Mouse (Mus musculus) neural tube, embryonic 11.5 days (tissue): ENCODE data around the gene Olfr1496. TPM values are rescaled to one million over a fixed set of nuclear protein-coding genes. Genes with fewer than 3 reads are reported as not detected.

Source experiments
- ATAC-seq: fragments of 200-750 bp; cut with Nextera tagmentation; 2 replicates; pipeline ENCODE4 v1.8.0; 2017; ENCODE audit warnings: moderate number of reproducible peaks, mild to moderate bottlenecking, moderate TSS enrichment, moderate library complexity; ENCODE audit not compliant: insufficient read depth, low FRiP score, low TSS enrichment
- DNase-seq: peaks from one replicate; pipeline ENCODE4 v3.0.0-alpha.2; 2015; ENCODE audit warnings: low spot score
- H3K27ac ChIP-seq: fragments of 300-500 bp; sonication (generic); 2 replicates; pipeline ENCODE4 v1.5.1; 2014; ENCODE audit warnings: low read depth, mild to moderate bottlenecking, low read length
- H3K27me3 ChIP-seq: fragments of 300-500 bp; sonication (generic); 2 replicates; pipeline ENCODE4 v1.6.1; 2014; ENCODE audit warnings: mild to moderate bottlenecking, low read length, mixed read lengths; ENCODE audit not compliant: control insufficient read depth, insufficient read depth
- H3K36me3 ChIP-seq: fragments of 300-500 bp; sonication (generic); 2 replicates; pipeline ENCODE4 v1.6.1; 2014; ENCODE audit warnings: mild to moderate bottlenecking, low read length, moderate library complexity, mixed read lengths; ENCODE audit not compliant: control insufficient read depth, insufficient read depth
- H3K4me1 ChIP-seq: fragments of 300-500 bp; sonication (generic); 2 replicates; pipeline ENCODE4 v1.6.1; 2014; ENCODE audit warnings: low read length, mixed read lengths; ENCODE audit not compliant: control insufficient read depth, insufficient read depth
- H3K4me2 ChIP-seq: fragments of 300-500 bp; sonication (generic); 2 replicates; pipeline ENCODE4 v1.6.1; 2014; ENCODE audit warnings: low read depth, mild to moderate bottlenecking, moderate library complexity
- H3K4me3 ChIP-seq: fragments of 300-500 bp; sonication (generic); 2 replicates; pipeline ENCODE4 v1.5.1; 2014; ENCODE audit warnings: low read depth, low read length
- H3K9ac ChIP-seq: fragments of 300-500 bp; sonication (generic); 2 replicates; pipeline ENCODE4 v1.6.1; 2014; ENCODE audit warnings: mild to moderate bottlenecking, low read length
- H3K9me3 ChIP-seq: fragments of 300-500 bp; sonication (generic); 2 replicates; pipeline ENCODE4 v1.6.1; 2016; ENCODE audit warnings: low read length; ENCODE audit not compliant: control insufficient read depth
- WGBS: fragments of 180-500 bp; shearing (Covaris S2); extraction: QIAGEN DNeasy Blood & Tissue Kit; methylation state at CpG from one replicate; pipeline ENCODE4 v1.1.7; 2014; 5-methylcytosine and 5-hydroxymethylcytosine counted together
- polyA plus RNA-seq: library from polyadenylated mRNA; unstranded; fragments of >200 nt; fragmentation: Nextera tagmentation; extraction: Ambion mirVana; gene quantifications from 2 replicates; pipeline ENCODE4 v1.2.1, GENCODE M21; 2014

Olfr1496 gene
- polyA plus RNA-seq, 1 experiment from 2014 or later, result not detected

DNA sequence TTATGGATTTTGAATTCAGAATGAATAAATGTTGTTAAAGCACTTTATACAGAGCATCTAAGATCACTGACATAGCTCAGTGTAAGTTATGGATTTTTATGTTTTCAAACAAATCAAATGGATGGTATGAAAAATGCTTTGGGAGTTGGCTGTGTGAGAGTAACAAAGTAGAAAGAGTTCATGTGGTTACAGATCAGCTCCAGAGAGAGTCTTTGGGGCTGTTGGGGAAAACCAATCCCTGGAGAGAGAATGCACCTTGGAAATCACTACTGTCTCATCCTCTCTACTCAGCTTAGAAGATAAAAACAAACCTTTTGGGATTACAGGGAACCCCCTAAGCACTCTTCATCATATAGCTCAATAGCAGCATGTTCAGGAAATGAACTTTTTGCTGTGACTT, 41.7 kb downstream of the Olfr1496 start, which contains the start of gene Olfr1499:
TSS of gene Olfr1499 (minus strand) at position 101 of the 400 bp plus-strand sequence.
- Histone ChIP-seq H3K9me3 (no peaks in the 10 kb centered on the region), H3K4me1 (no peaks in the 10 kb centered on the region), H3K27me3 (no peaks in the 10 kb centered on the region), H3K9ac (no peak within 1 kb of the TSS), H3K36me3 (no peaks in the 10 kb centered on the region), H3K4me2 (no peak within 1 kb of the TSS), H3K27ac (no peak within 1 kb of the TSS), H3K4me3 (no peak within 1 kb of the TSS)
- DNase-seq (no peak), ATAC-seq (no peak)

GRCm38 (mm10) chr19:13820847-13821246, 43.2 kb downstream of the Olfr1496 start:
- ATAC-seq (no peak), DNase-seq (no peak)
- no peaks in the 10 kb centered on the region for H3K9me3 ChIP-seq
- H3K4me3 ChIP-seq, result no peak overlapping the region
- H3K27ac ChIP-seq, result no peak overlapping the region
- 69% methylated on average over 5 of the region's 5 CpGs for WGBS
- no peaks in the 10 kb centered on the region for H3K4me1 ChIP-seq
- H3K9ac ChIP-seq, result no peak overlapping the region
- H3K4me2 ChIP-seq, result no peak overlapping the region
- H3K36me3 ChIP-seq, result no peaks in the 10 kb centered on the region
- H3K27me3 ChIP-seq, result no peaks in the 10 kb centered on the region

DNA sequence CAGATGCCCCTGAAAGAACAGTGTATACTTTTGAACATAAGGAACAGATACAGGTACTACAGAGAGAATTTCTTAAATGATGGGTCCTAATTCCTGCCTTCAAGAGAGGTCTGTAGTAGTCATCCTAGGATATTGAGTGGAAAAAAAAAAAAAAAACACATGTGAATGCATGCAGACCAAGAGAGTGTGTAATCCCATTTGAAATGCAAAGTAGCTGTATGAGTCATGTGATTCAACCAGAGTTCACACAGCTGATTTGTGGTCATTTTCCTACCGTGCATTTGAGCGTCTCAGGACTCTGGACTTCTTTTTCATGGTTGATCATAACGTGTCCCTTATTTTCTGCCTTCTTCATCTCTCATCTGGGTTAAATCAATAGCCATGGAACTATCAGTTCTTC, 50.8 kb downstream of the Olfr1496 start:
- DNase-seq (no peak), ATAC-seq (no peak)
- Histone ChIP-seq H3K4me3 (no peak overlapping the region), H3K36me3 (no peaks in the 10 kb centered on the region), H3K4me2 (no peak overlapping the region), H3K9me3 (no peaks in the 10 kb centered on the region), H3K27me3 (no peaks in the 10 kb centered on the region), H3K4me1 (no peaks in the 10 kb centered on the region), H3K9ac (no peak overlapping the region), H3K27ac (no peak overlapping the region)
- WGBS, result 82% methylated on average over 3 of the region's 3 CpGs

- ATAC-seq, result no peak
- Histone ChIP-seq H3K27me3 (no peaks in the 10 kb centered on the region), H3K4me1 (no peaks in the 10 kb centered on the region), H3K4me3 (no peak within 1 kb of the TSS), H3K9me3 (no peaks in the 10 kb centered on the region), H3K36me3 (no peaks in the 10 kb centered on the region), H3K4me2 (no peak within 1 kb of the TSS), H3K27ac (no peak within 1 kb of the TSS), H3K9ac (no peak within 1 kb of the TSS)
- no peak for DNase-seq
Observed at GRCm38 (mm10) chr19:13830388-13830787, 52.7 kb downstream of the Olfr1496 start, which contains the start of gene Olfr1500. Olfr1500 (minus strand) TSS chr19:13830488.

Other genes starting within 250 kb of the Olfr1496 start
- not detected in 2 replicates for gene Olfr1480, start 250.0 kb upstream of the Olfr1496 start, polyA plus RNA-seq
- gene Olfr1484, start 194.4 kb upstream of the Olfr1496 start, polyA plus RNA-seq, result not detected in 2 replicates
- not detected in 2 replicates for gene Olfr1487, start 160.5 kb upstream of the Olfr1496 start, polyA plus RNA-seq
- gene Olfr1489, start 146.3 kb upstream of the Olfr1496 start, polyA plus RNA-seq, result not detected in 2 replicates
- gene Olfr1490, start 126.8 kb upstream of the Olfr1496 start, polyA plus RNA-seq, result not detected in 2 replicates
- gene Olfr1491, start 80.6 kb upstream of the Olfr1496 start, polyA plus RNA-seq, result not detected in 2 replicates
- not detected in 2 replicates for gene Olfr1493-ps1, start 54.6 kb upstream of the Olfr1496 start, polyA plus RNA-seq
- not detected in 2 replicates for gene Olfr1494, start 38.1 kb upstream of the Olfr1496 start, polyA plus RNA-seq
- not detected in 2 replicates for gene Olfr1495, start 13.3 kb upstream of the Olfr1496 start, polyA plus RNA-seq
- gene Olfr1497, start 20.3 kb downstream of the Olfr1496 start, polyA plus RNA-seq, result not detected in 2 replicates
- gene Olfr1499, start 41.6 kb downstream of the Olfr1496 start, polyA plus RNA-seq, result not detected in 2 replicates
- not detected in 2 replicates for gene Olfr1500, start 52.6 kb downstream of the Olfr1496 start, polyA plus RNA-seq
- not detected in 2 replicates for gene Olfr1501, start 72.8 kb downstream of the Olfr1496 start, polyA plus RNA-seq
- not detected in 2 replicates for gene Olfr1502, start 83.9 kb downstream of the Olfr1496 start, polyA plus RNA-seq
- gene Olfr1504, start 120.0 kb downstream of the Olfr1496 start, polyA plus RNA-seq, result not detected in 2 replicates
- not detected in 2 replicates for gene Olfr1505, start 135.7 kb downstream of the Olfr1496 start, polyA plus RNA-seq